Mouse (Mus musculus): ENCODE data around the gene Txnrd2. TPM values are rescaled to one million over a fixed set of nuclear protein-coding genes. Genes with fewer than 3 reads are reported as not detected.

Gene Txnrd2
- polyA plus RNA-seq, 1 experiment = 4.6 TPM

DNA sequence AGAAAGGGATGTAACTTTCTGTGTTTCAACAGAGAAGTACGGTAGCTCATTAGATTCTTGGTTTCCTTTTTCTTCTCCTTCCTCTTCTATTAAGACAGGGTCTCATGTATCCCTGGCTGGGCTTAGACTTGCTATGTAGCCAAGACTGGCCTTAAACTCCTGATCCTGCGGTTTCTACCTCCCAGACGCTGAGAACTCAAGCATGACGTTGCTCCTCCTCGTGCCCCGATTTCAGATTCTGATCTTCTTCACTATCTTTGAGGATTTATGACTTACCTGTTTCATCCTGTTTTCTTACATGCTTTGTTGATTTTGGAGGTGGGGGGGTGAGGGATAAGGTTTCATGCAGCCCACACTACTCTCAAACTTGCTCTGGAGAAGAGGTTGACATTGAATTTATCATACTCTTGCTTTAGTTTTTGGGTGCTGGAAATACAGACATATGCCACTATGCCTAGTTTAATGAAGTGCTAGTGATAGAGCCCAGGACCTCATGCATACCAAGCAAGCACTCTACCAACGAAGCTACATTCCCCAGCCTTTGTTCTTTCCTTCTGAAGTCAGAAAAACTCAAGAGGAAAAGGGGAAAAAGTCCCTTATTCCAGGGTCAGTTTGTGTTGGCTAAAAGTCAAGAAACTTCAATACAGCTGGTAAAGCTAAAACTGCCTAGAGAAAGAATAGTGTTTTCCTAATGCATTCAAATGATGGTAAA is 2.8 kb upstream of the Txnrd2 start:
- Histone ChIP-seq H3K4me1 (ENCODE audit: control insufficient read depth, insufficient read depth, low read length) (peaks cover 7% of the 10 kb centered on the region; the same call in 1 of the 2 replicates), H3K4me3 (ENCODE audit: insufficient read depth, low read length) (no peak overlapping the region), H3K27ac (ENCODE audit: insufficient read depth, low read length) (peak overlapping the region; percentile 37)
- TF ChIP-seq CTCF (IDR thresholded peaks at IDR 0.05; ENCODE audit: borderline replicate concordance, insufficient read depth, low read length) = no peak
- TF ChIP-seq POLR2A (IDR thresholded peaks at IDR 0.05; ENCODE audit: low read depth, low read length) = no peak

DNA sequence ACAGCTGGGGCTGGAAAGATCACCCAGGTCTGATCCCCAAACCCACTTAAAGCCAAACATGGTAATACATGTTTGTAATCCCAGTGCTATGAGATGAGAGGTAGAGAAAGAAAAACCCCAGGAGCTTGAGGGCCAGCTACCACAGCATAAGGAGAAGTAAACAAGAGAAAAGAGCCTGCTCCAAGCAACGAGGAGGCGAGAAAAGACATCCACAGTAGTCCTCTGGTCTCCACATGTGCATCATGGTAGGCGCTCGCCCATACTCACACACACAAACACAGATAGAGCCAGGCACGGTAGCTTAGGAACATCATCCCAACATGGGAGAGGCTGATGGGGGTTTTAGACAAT is 2.3 kb upstream of the Txnrd2 start:
- TF ChIP-seq POLR2A (IDR thresholded peaks at IDR 0.05; ENCODE audit: low read depth, low read length) (no peak), CTCF (IDR thresholded peaks at IDR 0.05; ENCODE audit: borderline replicate concordance, insufficient read depth, low read length) (no peak)
- H3K4me1 ChIP-seq (ENCODE audit: control insufficient read depth, insufficient read depth, low read length) = peaks cover 7% of the 10 kb centered on the region; the same call in 1 of the 2 replicates
- H3K27ac ChIP-seq (ENCODE audit: insufficient read depth, low read length) = peak overlapping the region; percentile 37
- H3K4me3 ChIP-seq (ENCODE audit: insufficient read depth, low read length) = no peak overlapping the region

DNA sequence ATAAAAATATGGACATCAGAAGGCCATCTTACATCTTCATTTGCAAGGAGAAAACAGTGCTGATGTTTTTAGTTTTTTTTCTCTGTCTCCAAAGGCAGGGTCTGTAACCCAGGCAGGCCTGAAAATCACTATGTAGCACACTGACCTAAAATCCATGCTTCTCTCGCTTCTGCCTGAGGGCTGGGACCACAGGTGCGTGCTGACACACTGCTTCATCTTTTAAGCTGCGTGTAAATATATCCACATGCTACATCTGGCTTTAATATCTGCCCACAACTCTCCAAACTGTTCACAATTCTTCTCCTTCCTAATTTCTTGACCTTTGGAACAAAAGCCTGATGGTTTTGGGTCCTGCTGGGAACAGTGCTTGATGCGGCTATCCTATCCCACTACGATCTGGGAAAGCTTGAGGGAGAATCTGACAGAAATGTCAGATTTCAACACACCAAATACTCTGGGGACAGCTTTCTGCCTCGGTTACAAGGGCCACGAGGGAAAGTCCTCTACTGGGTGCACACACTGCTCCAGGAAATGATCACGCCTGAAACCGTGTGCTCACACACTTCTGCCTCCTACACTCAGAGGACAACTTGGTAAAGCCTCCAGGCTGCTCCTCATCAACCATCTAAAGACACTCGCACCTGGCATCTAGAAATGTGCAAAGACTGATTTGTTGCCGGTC is 1.7 kb upstream of the Txnrd2 start:
- Histone ChIP-seq H3K27ac (ENCODE audit: insufficient read depth, low read length) (peak overlapping the region; percentile 37), H3K4me1 (ENCODE audit: control insufficient read depth, insufficient read depth, low read length) (peaks cover 7% of the 10 kb centered on the region; the same call in 1 of the 2 replicates), H3K4me3 (ENCODE audit: insufficient read depth, low read length) (peak overlapping the region; percentile 33)
- no peak for TF ChIP-seq CTCF (IDR thresholded peaks at IDR 0.05; ENCODE audit: borderline replicate concordance, insufficient read depth, low read length)
- TF ChIP-seq POLR2A (IDR thresholded peaks at IDR 0.05; ENCODE audit: low read depth, low read length) = no peak

DNA sequence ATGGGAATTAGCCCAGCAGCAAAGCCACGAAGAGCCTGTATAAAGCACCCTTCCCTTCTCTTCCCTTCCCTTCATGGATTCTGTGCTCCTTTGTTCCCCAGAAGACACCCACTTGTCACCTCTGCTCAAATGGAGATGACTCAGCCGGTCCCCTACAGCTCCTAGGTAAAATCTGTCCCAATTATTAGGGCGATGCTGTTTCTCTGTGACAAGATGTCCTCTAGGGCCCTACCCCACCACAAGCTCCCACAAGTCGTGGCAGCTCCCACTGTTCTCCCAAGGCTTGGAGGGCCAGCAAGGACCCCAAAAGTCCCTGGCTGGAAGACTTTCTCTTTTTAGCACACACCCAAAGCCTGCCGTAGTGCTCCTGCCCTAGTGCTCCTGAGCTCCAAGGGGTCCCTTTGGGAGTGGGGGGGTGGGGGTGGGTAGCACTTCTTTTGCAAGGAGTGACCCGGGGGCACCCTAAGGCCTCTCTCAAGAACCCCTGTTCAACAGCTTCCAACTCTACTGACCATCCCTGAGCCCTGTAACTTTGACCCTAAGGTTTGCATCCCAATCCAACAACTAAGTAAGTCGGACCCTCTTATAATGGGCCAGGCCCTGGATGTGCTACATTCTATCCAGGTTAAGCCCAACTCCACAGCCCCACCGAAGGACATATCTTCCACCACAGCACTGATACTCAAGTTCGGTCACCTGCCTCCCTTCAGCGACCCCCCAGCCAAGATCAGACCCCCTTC is 539 bp upstream of the Txnrd2 start:
- Histone ChIP-seq H3K4me3 (ENCODE audit: insufficient read depth, low read length) (peak overlapping the region; percentile 70), H3K4me1 (ENCODE audit: control insufficient read depth, insufficient read depth, low read length) (peaks cover 7% of the 10 kb centered on the region; the same call in 1 of the 2 replicates), H3K27ac (ENCODE audit: insufficient read depth, low read length) (peak overlapping the region; percentile 48)
- no peak for TF ChIP-seq CTCF (IDR thresholded peaks at IDR 0.05; ENCODE audit: borderline replicate concordance, insufficient read depth, low read length)
- no peak for TF ChIP-seq POLR2A (IDR thresholded peaks at IDR 0.05; ENCODE audit: low read depth, low read length)

DNA sequence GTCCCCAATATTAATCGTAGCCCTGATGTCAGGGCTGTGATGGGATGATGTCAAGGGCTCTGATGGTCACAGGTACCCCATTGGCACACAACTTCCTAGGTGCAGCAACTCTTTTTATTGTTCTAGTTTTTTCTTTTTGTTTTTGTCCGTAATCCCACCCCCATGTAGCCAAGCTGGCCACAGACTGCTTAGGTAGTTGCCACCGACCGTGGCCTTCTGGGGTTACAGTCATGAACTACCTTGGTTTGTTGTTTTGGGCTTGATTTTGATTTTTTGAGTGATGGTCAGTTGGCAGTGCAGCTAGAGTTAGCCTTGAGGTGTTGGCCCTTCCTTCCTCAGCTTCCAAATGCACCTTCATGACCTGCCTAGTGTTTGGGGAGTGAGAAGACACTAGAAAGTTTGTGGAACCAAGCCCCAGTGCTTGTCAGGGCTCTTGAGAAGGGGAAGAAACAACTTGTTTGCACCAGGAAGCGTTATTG is 657 bp downstream of the Txnrd2 start, which contains the start of gene Comt:
Gene Comt (minus strand): TSS at position 51 of the 479 bp plus-strand sequence.
- Histone ChIP-seq H3K4me3 (ENCODE audit: insufficient read depth, low read length) (peak within 1 kb of the TSS; percentile 70), H3K27ac (ENCODE audit: insufficient read depth, low read length) (peak within 1 kb of the TSS; percentile 48), H3K4me1 (ENCODE audit: control insufficient read depth, insufficient read depth, low read length) (peaks cover 7% of the 10 kb centered on the region; the same call in 1 of the 2 replicates)
- TF ChIP-seq POLR2A (IDR thresholded peaks at IDR 0.05; ENCODE audit: low read depth, low read length) (no peak), CTCF (IDR thresholded peaks at IDR 0.05; ENCODE audit: borderline replicate concordance, insufficient read depth, low read length) (no peak)

DNA sequence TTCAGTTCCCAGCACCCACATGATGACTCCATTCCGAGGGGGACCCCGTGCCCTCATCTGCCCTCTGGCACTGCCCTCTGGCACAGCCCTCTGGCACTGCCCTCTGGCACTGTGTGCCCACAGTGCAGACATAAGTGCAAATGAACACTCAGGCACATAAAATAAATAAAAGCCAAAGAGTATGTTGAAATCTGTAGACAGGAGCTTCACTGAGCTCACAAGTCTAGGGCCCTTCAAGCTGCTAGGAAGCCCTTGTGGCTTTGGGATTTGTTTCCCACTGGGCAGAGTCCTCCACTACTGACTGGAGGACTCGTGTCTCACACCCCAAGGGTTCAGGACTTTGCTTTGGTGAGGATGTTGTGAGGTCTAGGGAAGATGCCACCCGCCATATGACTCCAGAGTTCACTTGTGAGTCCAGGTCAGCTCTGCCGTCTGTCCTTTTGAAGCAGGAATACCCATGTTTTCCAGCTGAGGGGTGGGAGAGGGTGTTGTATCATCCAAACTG is 1.9 kb downstream of the Txnrd2 start:
- TF ChIP-seq CTCF (IDR thresholded peaks at IDR 0.05; ENCODE audit: borderline replicate concordance, insufficient read depth, low read length) (no peak), POLR2A (IDR thresholded peaks at IDR 0.05; ENCODE audit: low read depth, low read length) (no peak)
- no peak overlapping the region for H3K27ac ChIP-seq (ENCODE audit: insufficient read depth, low read length)
- H3K4me1 ChIP-seq (ENCODE audit: control insufficient read depth, insufficient read depth, low read length) = peaks cover 7% of the 10 kb centered on the region; the same call in 1 of the 2 replicates
- no peak overlapping the region for H3K4me3 ChIP-seq (ENCODE audit: insufficient read depth, low read length)

DNA sequence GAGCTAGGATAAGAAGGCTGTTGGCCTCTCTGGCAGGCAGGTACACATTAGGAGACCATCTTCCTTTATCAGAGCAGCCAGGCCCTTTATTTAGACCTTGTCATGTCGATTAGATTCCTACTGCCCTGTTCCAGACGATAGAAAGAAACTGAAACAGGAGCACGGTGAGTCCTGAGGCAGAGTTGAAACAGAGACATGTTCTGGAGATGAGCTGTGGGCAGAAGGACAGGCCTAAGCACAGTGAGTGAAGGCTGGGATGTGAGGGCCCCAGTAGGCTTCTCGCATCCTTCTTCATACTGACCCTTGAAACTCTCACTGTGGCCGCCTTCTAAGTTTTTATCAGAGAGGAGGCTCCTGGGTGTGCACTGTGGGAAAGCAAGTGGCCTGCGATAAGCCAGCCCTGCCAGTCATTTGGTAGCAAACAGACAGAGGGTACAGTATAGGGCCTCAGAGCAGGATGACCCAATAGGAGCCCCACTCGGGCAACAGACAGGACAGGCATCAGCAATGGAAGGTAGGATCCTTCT is 2.4 kb downstream of the Txnrd2 start:
- TF ChIP-seq POLR2A (IDR thresholded peaks at IDR 0.05; ENCODE audit: low read depth, low read length) (no peak), CTCF (IDR thresholded peaks at IDR 0.05; ENCODE audit: borderline replicate concordance, insufficient read depth, low read length) (no peak)
- Histone ChIP-seq H3K4me1 (ENCODE audit: control insufficient read depth, insufficient read depth, low read length) (peaks cover 3% of the 10 kb centered on the region; the same call in 1 of the 2 replicates), H3K4me3 (ENCODE audit: insufficient read depth, low read length) (no peak overlapping the region), H3K27ac (ENCODE audit: insufficient read depth, low read length) (no peak overlapping the region)

DNA sequence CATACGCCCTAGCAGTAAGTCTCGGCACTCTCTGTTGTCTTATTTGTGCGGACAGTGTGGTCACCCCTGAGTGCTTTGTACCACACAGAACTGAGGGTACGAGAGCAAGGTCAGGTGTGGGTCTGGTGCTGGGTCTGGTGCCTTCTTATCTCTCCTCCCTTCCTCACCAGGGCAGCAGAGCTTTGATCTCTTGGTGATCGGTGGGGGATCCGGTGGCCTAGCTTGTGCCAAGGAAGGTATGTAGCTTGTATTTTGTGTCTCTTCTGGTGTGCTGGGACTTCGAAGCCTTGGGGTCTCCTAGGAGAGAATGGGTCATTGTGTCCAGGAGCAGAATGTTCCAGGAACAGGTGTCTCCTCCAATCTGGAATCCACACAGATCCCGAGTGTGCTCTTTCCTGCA is 3.5 kb downstream of the Txnrd2 start:
- Histone ChIP-seq H3K27ac (ENCODE audit: insufficient read depth, low read length) (no peak overlapping the region), H3K4me3 (ENCODE audit: insufficient read depth, low read length) (no peak overlapping the region), H3K4me1 (ENCODE audit: control insufficient read depth, insufficient read depth, low read length) (peaks cover 1% of the 10 kb centered on the region; the same call in 1 of the 2 replicates)
- TF ChIP-seq CTCF (IDR thresholded peaks at IDR 0.05; ENCODE audit: borderline replicate concordance, insufficient read depth, low read length) (no peak), POLR2A (IDR thresholded peaks at IDR 0.05; ENCODE audit: low read depth, low read length) (no peak)

DNA sequence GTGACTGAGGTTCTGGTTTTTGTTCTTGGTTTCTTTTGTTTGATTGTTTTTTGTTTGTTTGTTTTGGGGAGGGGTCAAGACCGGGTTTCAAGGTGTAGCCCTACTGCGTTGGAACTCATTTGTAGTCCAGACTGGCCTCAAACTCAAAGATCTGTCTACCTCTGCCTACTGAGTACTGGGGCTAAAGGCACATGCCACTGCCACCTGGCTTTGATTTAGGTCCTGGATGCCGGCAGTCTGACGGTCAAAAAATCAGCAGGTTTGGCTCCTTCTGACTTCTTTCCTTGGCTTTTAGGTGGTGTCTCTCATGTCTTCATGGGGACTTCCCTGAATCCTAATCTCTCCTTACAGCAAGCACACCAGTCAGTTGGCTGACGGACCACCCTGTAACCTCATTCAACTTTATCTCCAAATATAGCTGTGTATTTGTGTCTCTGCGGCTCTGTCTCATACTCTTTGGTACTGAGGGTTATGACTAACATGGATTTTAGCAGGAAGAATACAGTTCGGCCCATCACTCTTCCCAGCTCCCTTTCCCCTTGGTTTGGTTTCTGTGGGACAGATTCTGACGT is 4.5 kb downstream of the Txnrd2 start:
- no peak overlapping the region for H3K4me3 ChIP-seq (ENCODE audit: insufficient read depth, low read length)
- TF ChIP-seq POLR2A (IDR thresholded peaks at IDR 0.05; ENCODE audit: low read depth, low read length) = no peak
- TF ChIP-seq CTCF (IDR thresholded peaks at IDR 0.05; ENCODE audit: borderline replicate concordance, insufficient read depth, low read length) = no peak
- H3K4me1 ChIP-seq (ENCODE audit: control insufficient read depth, insufficient read depth, low read length) = no peaks in the 10 kb centered on the region
- no peak overlapping the region for H3K27ac ChIP-seq (ENCODE audit: insufficient read depth, low read length)

Measured in embryonic fibroblast, embryonic 13.5 days (primary cell).